Mouse (Mus musculus): Measurements from ENCODE around the gene Smarcd3.
"Not testable (repeated sequence)": the region's sequence is repeated elsewhere in the genome, so short reads cannot be mapped to it uniquely, and the experiment has no call there.

Gene Smarcd3

GRCm38 (mm10) chr5:24556709-24557108 is 67.5 kb downstream of the Smarcd3 start, which contains the start of gene 4931409K22Rik:
TSS of gene 4931409K22Rik (minus strand) at chr5:24556809.
- DNase-seq (ENCODE audit: low spot score in 2 of 2): no peak

GRCm38 (mm10) chr5:24555335-24555734 is 68.9 kb downstream of the Smarcd3 start:
- not testable (repeated sequence) for DNase-seq (ENCODE audit: low spot score in 2 of 2)

- no peak for DNase-seq (ENCODE audit: low spot score in 2 of 2)
Measured at GRCm38 (mm10) chr5:24553621-24554244, 70.5 kb downstream of the Smarcd3 start.

GRCm38 (mm10) chr5:24551317-24551688 is 72.9 kb downstream of the Smarcd3 start:
- DNase-seq (ENCODE audit: low spot score in 2 of 2): no peak

- peak; percentile 23 for DNase-seq (ENCODE audit: low spot score in 2 of 2)
Measured at GRCm38 (mm10) chr5:24550598-24551316, 73.5 kb downstream of the Smarcd3 start.

GRCm38 (mm10) chr5:24542643-24543042 is 81.6 kb downstream of the Smarcd3 start:
- DNase-seq (ENCODE audit: low spot score in 2 of 2): no peak

- no peak for DNase-seq (ENCODE audit: low spot score in 2 of 2)
Measured at GRCm38 (mm10) chr5:24541144-24541569, 83.1 kb downstream of the Smarcd3 start.
